Mouse (Mus musculus) kidney, embryonic 14.5 days (tissue): ENCODE measurements around the gene Tex11. TPM values are rescaled to one million over a fixed set of nuclear protein-coding genes. Genes with fewer than 3 reads are reported as not detected.

Experiments
- ATAC-seq: fragments of 200-750 bp; cut with Nextera tagmentation; 2 replicates; pipeline ENCODE4 v1.8.0; 2017; ENCODE audit warnings: moderate number of reproducible peaks, mild to moderate bottlenecking, moderate TSS enrichment, moderate library complexity; ENCODE audit not compliant: low FRiP score, low TSS enrichment
- H3K27ac ChIP-seq: fragments of 300-500 bp; sonication (generic); 2 replicates; pipeline ENCODE4 v1.5.1; 2014; ENCODE audit warnings: low read depth, mild to moderate bottlenecking, low read length, moderate library complexity, mixed read lengths
- H3K27me3 ChIP-seq: fragments of 300-500 bp; sonication (generic); 2 replicates; pipeline ENCODE4 v1.6.1; 2014; ENCODE audit warnings: mild to moderate bottlenecking, low read length; ENCODE audit not compliant: control insufficient read depth, insufficient read depth
- H3K36me3 ChIP-seq: fragments of 300-500 bp; sonication (generic); 2 replicates; pipeline ENCODE4 v1.6.1; 2014; ENCODE audit warnings: low read length, mixed read lengths; ENCODE audit not compliant: control insufficient read depth, insufficient read depth
- H3K4me1 ChIP-seq: fragments of 300-500 bp; sonication (generic); 2 replicates; pipeline ENCODE4 v1.6.1; 2014; ENCODE audit warnings: low read length, mixed read lengths; ENCODE audit not compliant: control insufficient read depth, insufficient read depth
- H3K4me2 ChIP-seq: fragments of 300-500 bp; sonication (generic); replicated peaks from 2 replicates; pipeline ENCODE4 v1.6.1; 2014; ENCODE audit warnings: low read depth, mild to moderate bottlenecking, low read length
- H3K4me3 ChIP-seq: fragments of 300-500 bp; sonication (generic); 2 replicates; pipeline ENCODE4 v1.5.1; 2014; ENCODE audit warnings: mild to moderate bottlenecking, low read length
- H3K9ac ChIP-seq: fragments of 300-500 bp; sonication (generic); 2 replicates; pipeline ENCODE4 v1.6.1; 2014; ENCODE audit warnings: low read depth, mild to moderate bottlenecking, low read length, moderate library complexity
- H3K9me3 ChIP-seq: fragments of 300-500 bp; sonication (generic); 2 replicates; pipeline ENCODE4 v1.6.1; 2016; ENCODE audit warnings: low read length; ENCODE audit not compliant: control insufficient read depth
- WGBS: fragments of 180-500 bp; shearing (Covaris S2); extraction: QIAGEN DNeasy Blood & Tissue Kit; methylation state at CpG from one replicate; pipeline ENCODE4 v1.1.7; 2014; 5-methylcytosine and 5-hydroxymethylcytosine counted together
- polyA plus RNA-seq: library from polyadenylated mRNA; unstranded; fragments of >200 nt; fragmentation: Nextera tagmentation; extraction: Ambion mirVana; gene quantifications from 2 replicates; pipeline ENCODE4 v1.2.1, GENCODE M21; 2014

Gene Tex11
- polyA plus RNA-seq, 1 experiment from 2014 or later: not detected

GRCm38 (mm10) chrX:100797370-100797769 is 262.1 kb downstream of the Tex11 start:
- H3K4me2 ChIP-seq: no peak overlapping the region
- no peak overlapping the region for H3K27ac ChIP-seq
- H3K27me3 ChIP-seq: no peaks in the 10 kb centered on the region
- no peak overlapping the region for H3K4me3 ChIP-seq
- no peaks in the 10 kb centered on the region for H3K9me3 ChIP-seq
- H3K9ac ChIP-seq: no peak overlapping the region
- H3K4me1 ChIP-seq: no peaks in the 10 kb centered on the region
- 65% methylated on average over 4 of the region's 4 CpGs for WGBS
- ATAC-seq: no peak
- no peaks in the 10 kb centered on the region for H3K36me3 ChIP-seq

DNA sequence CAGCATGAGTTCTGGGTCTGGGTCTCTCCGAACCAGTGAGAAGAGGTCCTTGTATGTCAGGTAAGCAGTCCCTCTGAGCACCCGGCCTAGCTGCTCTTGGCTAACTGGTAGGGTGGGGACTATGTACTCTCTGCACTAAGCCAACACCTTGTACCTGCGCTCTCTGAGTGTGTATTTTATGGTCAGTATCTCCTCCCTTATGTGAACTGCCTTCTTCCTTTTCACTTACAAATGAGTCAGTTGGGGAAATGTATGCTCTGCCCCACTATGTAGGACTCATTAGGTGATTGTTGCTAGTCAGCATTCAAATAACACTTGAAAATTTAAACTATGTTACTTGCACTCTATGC is 262.8 kb downstream of the Tex11 start:
- no peaks in the 10 kb centered on the region for H3K27me3 ChIP-seq
- H3K27ac ChIP-seq: no peak overlapping the region
- no peak overlapping the region for H3K9ac ChIP-seq
- no peaks in the 10 kb centered on the region for H3K4me1 ChIP-seq
- no peak for ATAC-seq
- H3K4me2 ChIP-seq: no peak overlapping the region
- no peaks in the 10 kb centered on the region for H3K36me3 ChIP-seq
- no peak overlapping the region for H3K4me3 ChIP-seq
- 84% methylated on average over 3 of the region's 3 CpGs for WGBS
- no peaks in the 10 kb centered on the region for H3K9me3 ChIP-seq

- Histone ChIP-seq H3K4me1 (no peaks in the 10 kb centered on the region), H3K36me3 (no peaks in the 10 kb centered on the region), H3K4me2 (no peak overlapping the region), H3K27ac (no peak overlapping the region), H3K4me3 (no peak overlapping the region), H3K9me3 (no peaks in the 10 kb centered on the region), H3K27me3 (no peaks in the 10 kb centered on the region), H3K9ac (no peak overlapping the region)
- no peak for ATAC-seq
- WGBS: 68% methylated on average over 6 of the region's 6 CpGs
Observed at GRCm38 (mm10) chrX:100796041-100796740, 263.3 kb downstream of the Tex11 start.

GRCm38 (mm10) chrX:100789322-100789721 is 270.1 kb downstream of the Tex11 start:
- WGBS: 79% methylated on average over 4 of the region's 4 CpGs
- no peak overlapping the region for H3K4me3 ChIP-seq
- no peaks in the 10 kb centered on the region for H3K9me3 ChIP-seq
- ATAC-seq: no peak
- no peak overlapping the region for H3K4me2 ChIP-seq
- H3K27ac ChIP-seq: no peak overlapping the region
- H3K36me3 ChIP-seq: no peaks in the 10 kb centered on the region
- H3K4me1 ChIP-seq: no peaks in the 10 kb centered on the region
- no peaks in the 10 kb centered on the region for H3K27me3 ChIP-seq
- H3K9ac ChIP-seq: no peak overlapping the region

Other genes starting within 250 kb of the Tex11 start
- 2.2 and 2.3 TPM in 2 replicates for gene Slc7a3, start 26.4 kb upstream of the Tex11 start, polyA plus RNA-seq
- gene Snx12, start 162.9 kb upstream of the Tex11 start, polyA plus RNA-seq: 43.1 and 52.6 TPM in 2 replicates
- gene Foxo4, start 194.9 kb upstream of the Tex11 start, polyA plus RNA-seq: 3.9 and 6.3 TPM in 2 replicates
- 0.30 TPM in 1 of 2 replicates, not detected in the other for gene Gm614, start 204.3 kb upstream of the Tex11 start, polyA plus RNA-seq
- gene Il2rg, start 208.6 kb upstream of the Tex11 start, polyA plus RNA-seq: 18.8 and 19.5 TPM in 2 replicates
- not detected in 2 replicates for gene Gm20489, start 209.4 kb upstream of the Tex11 start, polyA plus RNA-seq
- gene Med12, start 214.4 kb upstream of the Tex11 start, polyA plus RNA-seq: 42.0 and 51.5 TPM in 2 replicates
- gene Nlgn3, start 239.5 kb upstream of the Tex11 start, polyA plus RNA-seq: 3.7 and 7.8 TPM in 2 replicates